Mouse (Mus musculus): ENCODE results near the gene Adk. TPM values are rescaled to one million over a fixed set of nuclear protein-coding genes. Genes with fewer than 3 reads are reported as not detected.

Adk gene
- polyA plus RNA-seq, 1 experiment from 2014 or later = 240 TPM

DNA sequence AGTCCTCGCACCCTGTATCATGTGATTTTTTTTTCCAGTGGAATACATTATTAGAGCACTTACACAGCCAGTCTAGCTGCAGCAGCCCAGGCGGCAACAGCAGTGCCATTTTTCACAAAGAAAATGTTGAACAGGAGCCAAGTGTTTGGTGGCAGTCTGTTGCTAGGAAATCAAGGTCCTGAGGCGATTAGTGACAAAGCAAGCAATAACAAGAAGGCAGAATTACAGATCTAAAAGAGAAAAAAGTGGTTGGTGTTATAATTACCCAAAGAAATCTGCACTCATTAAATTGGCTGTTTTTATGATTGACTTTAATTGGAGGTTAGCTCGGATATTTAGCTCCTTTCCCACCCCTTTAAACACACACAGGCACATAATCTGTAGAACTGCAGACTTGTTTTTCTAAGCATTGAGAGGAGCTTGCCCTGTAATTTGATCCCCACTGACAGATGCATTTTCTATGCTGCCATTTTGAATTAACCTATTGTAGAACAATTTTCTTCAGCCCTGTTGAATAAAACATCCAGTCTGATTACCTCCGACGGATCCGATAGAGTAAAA, 200.0 kb downstream of the Adk start:
- Histone ChIP-seq H3K4me1 (replicated peaks; ENCODE audit: control insufficient read depth, insufficient read depth, low read length) (no peaks in the 10 kb centered on the region), H3K4me3 (ENCODE audit: low read depth, low read length) (no peak overlapping the region), H3K4me2 (replicated peaks; ENCODE audit: low read depth) (no peak overlapping the region), H3K9ac (ENCODE audit: low read depth, low read length) (no peak overlapping the region), H3K9me3 (ENCODE audit: control insufficient read depth) (no peaks in the 10 kb centered on the region), H3K36me3 (ENCODE audit: control insufficient read depth, insufficient read depth) (no peaks in the 10 kb centered on the region), H3K27ac (ENCODE audit: low read depth, low read length) (no peak overlapping the region), H3K27me3 (replicated peaks; ENCODE audit: control insufficient read depth, insufficient read depth, low read length) (no peaks in the 10 kb centered on the region)
- ATAC-seq = no peak
- WGBS = 43% methylated on average over 7 of the region's 7 CpGs
- TF ChIP-seq CTCF (IDR thresholded peaks at IDR 0.05; ENCODE audit: low read depth) = no peak

DNA sequence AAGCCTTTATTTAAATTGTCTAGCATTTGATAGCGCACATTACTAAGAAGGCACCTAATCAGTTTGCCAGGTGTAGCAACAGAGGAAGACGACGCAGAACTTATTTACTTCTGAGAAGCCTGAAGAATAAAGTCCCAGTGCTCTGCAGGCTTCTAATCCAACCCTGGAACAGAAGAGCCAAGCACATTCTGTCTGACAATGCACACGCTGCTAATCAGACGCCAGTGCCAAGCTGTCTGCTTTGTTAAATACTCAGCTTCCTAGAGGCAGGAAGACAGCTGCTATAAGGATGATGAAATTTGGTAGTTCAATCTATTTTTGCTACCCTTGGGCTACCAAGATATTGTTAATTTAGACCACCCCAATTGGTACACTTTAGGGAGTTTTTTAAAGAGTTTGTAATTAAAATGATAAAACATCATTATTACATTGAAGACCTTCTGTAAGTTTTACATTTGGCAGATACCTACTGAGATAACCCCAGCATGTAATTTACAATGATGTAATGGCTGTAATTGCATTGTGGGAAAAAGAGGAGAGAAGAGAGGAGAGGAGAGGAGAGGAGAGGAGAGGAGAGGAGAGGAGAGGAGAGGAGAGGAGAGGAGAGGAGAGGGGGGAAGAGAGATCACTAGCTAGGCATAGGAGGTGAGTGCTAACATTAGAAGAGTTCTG, 201.1 kb downstream of the Adk start:
- no peaks in the 10 kb centered on the region for H3K9me3 ChIP-seq (ENCODE audit: control insufficient read depth)
- TF ChIP-seq CTCF (IDR thresholded peaks at IDR 0.05; ENCODE audit: low read depth) = no peak
- H3K27me3 ChIP-seq (replicated peaks; ENCODE audit: control insufficient read depth, insufficient read depth, low read length) = no peaks in the 10 kb centered on the region
- H3K9ac ChIP-seq (ENCODE audit: low read depth, low read length) = no peak overlapping the region
- ATAC-seq = no peak
- H3K36me3 ChIP-seq (ENCODE audit: control insufficient read depth, insufficient read depth) = no peaks in the 10 kb centered on the region
- no peaks in the 10 kb centered on the region for H3K4me1 ChIP-seq (replicated peaks; ENCODE audit: control insufficient read depth, insufficient read depth, low read length)
- no peak overlapping the region for H3K4me2 ChIP-seq (replicated peaks; ENCODE audit: low read depth)
- WGBS = 73% methylated on average over 5 of the region's 5 CpGs
- no peak overlapping the region for H3K27ac ChIP-seq (ENCODE audit: low read depth, low read length)
- H3K4me3 ChIP-seq (ENCODE audit: low read depth, low read length) = no peak overlapping the region

DNA sequence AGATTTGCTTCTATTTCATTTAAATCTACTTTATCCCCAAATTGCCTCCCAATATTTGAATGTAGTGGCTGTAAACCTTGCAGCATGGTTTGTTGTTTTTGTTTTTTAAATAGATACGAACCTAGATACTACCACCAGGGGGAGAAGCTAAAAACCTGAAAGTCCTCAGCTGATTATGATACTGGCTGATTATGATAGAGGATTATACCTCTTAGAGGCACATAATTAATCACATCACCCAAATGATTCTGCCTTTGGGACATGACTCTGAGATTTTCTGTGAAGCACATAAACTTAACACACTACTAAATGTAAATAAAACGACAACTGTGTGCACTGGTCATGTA, 201.6 kb downstream of the Adk start:
- no peak overlapping the region for H3K27ac ChIP-seq (ENCODE audit: low read depth, low read length)
- TF ChIP-seq CTCF (IDR thresholded peaks at IDR 0.05; ENCODE audit: low read depth) = peak; percentile 49
- no peak for ATAC-seq
- no peaks in the 10 kb centered on the region for H3K4me1 ChIP-seq (replicated peaks; ENCODE audit: control insufficient read depth, insufficient read depth, low read length)
- H3K36me3 ChIP-seq (ENCODE audit: control insufficient read depth, insufficient read depth) = no peaks in the 10 kb centered on the region
- no peaks in the 10 kb centered on the region for H3K27me3 ChIP-seq (replicated peaks; ENCODE audit: control insufficient read depth, insufficient read depth, low read length)
- no peak overlapping the region for H3K9ac ChIP-seq (ENCODE audit: low read depth, low read length)
- H3K4me2 ChIP-seq (replicated peaks; ENCODE audit: low read depth) = no peak overlapping the region
- 81% methylated on average over 2 of the region's 2 CpGs for WGBS
- no peaks in the 10 kb centered on the region for H3K9me3 ChIP-seq (ENCODE audit: control insufficient read depth)
- no peak overlapping the region for H3K4me3 ChIP-seq (ENCODE audit: low read depth, low read length)

DNA sequence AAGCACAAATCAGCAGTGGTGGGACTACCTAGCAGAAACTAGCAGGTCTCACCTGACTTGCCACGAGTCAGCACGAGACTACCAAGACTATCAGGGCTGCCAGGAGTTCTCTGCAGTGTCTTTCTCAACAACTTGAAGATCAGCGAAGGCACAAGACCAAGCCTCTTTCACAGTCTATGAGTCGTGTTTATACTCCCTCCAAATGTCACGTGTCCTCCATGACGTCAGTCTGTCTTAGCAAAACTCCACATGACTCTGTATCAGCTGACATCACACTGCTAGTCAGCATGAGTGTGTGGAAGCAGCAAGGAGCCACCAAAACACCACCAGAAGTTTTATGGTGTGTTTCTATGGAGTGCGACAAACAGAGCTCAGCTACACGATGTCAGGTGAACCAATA, 215.9 kb downstream of the Adk start:
- Histone ChIP-seq H3K36me3 (ENCODE audit: control insufficient read depth, insufficient read depth) (no peaks in the 10 kb centered on the region), H3K9me3 (ENCODE audit: control insufficient read depth) (no peaks in the 10 kb centered on the region), H3K4me2 (replicated peaks; ENCODE audit: low read depth) (no peak overlapping the region), H3K4me1 (replicated peaks; ENCODE audit: control insufficient read depth, insufficient read depth, low read length) (0 out of 2 replicates have a peak, but pooled peaks cover 3% of the 10 kb centered on the region), H3K27me3 (replicated peaks; ENCODE audit: control insufficient read depth, insufficient read depth, low read length) (no peaks in the 10 kb centered on the region), H3K4me3 (ENCODE audit: low read depth, low read length) (no peak overlapping the region), H3K9ac (ENCODE audit: low read depth, low read length) (no peak overlapping the region), H3K27ac (ENCODE audit: low read depth, low read length) (no peak overlapping the region)
- WGBS = 70% methylated on average over 8 of the region's 8 CpGs
- ATAC-seq = peak; percentile 73
- TF ChIP-seq CTCF (IDR thresholded peaks at IDR 0.05; ENCODE audit: low read depth) = no peak

DNA sequence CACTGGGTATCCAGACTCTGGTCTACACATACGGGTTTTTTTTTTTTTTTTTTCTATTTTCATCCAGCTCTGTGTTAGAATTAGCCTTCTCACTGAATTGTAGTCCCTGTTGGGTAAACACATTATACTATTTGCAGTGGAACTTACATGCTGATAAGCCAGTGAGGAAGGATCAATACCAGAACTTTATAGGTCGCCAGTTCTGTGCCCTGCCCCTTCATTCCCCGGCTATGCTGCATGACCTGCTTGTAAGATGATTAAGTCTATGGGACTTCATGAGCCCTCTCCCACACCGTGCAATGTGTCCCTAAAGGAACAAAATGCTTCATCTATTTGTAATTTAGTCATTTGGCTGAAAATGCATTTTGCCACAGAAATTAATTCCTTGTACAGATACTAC, 219.1 kb downstream of the Adk start:
- WGBS = 43% methylated on average over 4 of the region's 4 CpGs
- no peak for TF ChIP-seq CTCF (IDR thresholded peaks at IDR 0.05; ENCODE audit: low read depth)
- no peak for ATAC-seq

DNA sequence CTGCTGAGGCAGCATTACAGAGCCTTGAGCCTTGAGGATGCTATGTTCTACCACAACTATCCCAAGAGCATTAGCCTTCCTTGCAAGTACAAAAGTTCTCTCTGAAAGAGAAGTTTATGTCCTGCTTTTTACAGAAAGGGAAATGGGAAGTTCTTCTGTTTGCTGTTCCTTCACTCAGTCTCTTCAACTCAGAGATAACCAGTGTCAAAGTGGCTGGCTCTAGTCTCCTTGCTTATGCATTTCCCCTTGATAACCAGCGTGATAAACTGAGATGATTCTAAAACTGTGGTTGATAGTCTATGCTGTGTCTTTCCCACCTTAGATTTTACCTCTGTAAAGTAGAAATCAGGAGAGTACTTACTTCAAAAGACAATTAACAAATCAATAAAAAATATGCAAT, 223.4 kb downstream of the Adk start:
- WGBS = 66% methylated on average over 1 of the region's 1 CpGs
- Histone ChIP-seq H3K4me1 (replicated peaks; ENCODE audit: control insufficient read depth, insufficient read depth, low read length) (no peaks in the 10 kb centered on the region), H3K9me3 (ENCODE audit: control insufficient read depth) (no peaks in the 10 kb centered on the region), H3K9ac (ENCODE audit: low read depth, low read length) (no peak overlapping the region), H3K36me3 (ENCODE audit: control insufficient read depth, insufficient read depth) (no peaks in the 10 kb centered on the region), H3K27ac (ENCODE audit: low read depth, low read length) (no peak overlapping the region), H3K4me3 (ENCODE audit: low read depth, low read length) (no peak overlapping the region), H3K4me2 (replicated peaks; ENCODE audit: low read depth) (no peak overlapping the region), H3K27me3 (replicated peaks; ENCODE audit: control insufficient read depth, insufficient read depth, low read length) (no peaks in the 10 kb centered on the region)
- ATAC-seq = no peak
- TF ChIP-seq CTCF (IDR thresholded peaks at IDR 0.05; ENCODE audit: low read depth) = no peak

More for the DNA sequence above, 219.1 kb downstream of the Adk start:
- Histone ChIP-seq H3K27me3 (replicated peaks; ENCODE audit: control insufficient read depth, insufficient read depth, low read length) (no peaks in the 10 kb centered on the region), H3K9me3 (ENCODE audit: control insufficient read depth) (no peaks in the 10 kb centered on the region), H3K4me3 (ENCODE audit: low read depth, low read length) (no peak overlapping the region), H3K9ac (ENCODE audit: low read depth, low read length) (no peak overlapping the region), H3K36me3 (ENCODE audit: control insufficient read depth, insufficient read depth) (no peaks in the 10 kb centered on the region), H3K27ac (ENCODE audit: low read depth, low read length) (no peak overlapping the region), H3K4me1 (replicated peaks; ENCODE audit: control insufficient read depth, insufficient read depth, low read length) (no peaks in the 10 kb centered on the region), H3K4me2 (replicated peaks; ENCODE audit: low read depth) (no peak overlapping the region)

All from intestine, postnatal 0 days (tissue).